Comparison of ENCODE assay signal across 24 mouse cellular contexts in the genomic region with DNA sequence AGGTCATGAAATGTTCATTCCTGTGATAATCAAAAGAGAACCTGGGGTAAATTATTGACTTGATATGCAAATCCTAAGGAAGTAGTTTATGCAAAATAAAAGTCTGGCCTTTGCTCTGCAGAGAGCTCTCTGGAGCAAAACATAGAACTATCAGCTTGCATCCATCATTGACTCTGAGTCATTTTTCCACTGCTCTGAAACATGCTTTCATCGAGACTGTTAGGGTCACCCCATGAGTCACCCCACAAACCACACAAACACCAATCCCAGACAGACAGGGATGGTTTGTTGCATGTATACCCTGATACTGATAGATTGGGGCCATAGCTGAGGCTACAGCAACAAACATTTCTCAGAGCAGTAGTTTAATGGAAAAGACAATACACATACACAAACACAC.
"Had no signal": no experiment of that assay in that cellular context is flagged by ENCODE, and none has a peak within 500 bp of the region (broad histone marks: within the 10 kb centered on the region; RNA-seq: fewer than 3 reads in every experiment).

No protein-coding gene starts in this region.

- H3K27me3 ChIP-seq: limb, embryonic 13.5 days; liver, embryonic 12.5 days; liver, embryonic 15.5 days; lung, embryonic 15.5 days; megakaryocyte, embryonic 14.5 days; midbrain, embryonic 13.5 days had no signal

- DNase-seq: kidney, adult 9 months; kidney, postnatal 14 days; layer of hippocampus, adult 9-11 months; liver; lung, adult 18-20 months; lung, postnatal 10 days; lung, postnatal 36 days; right cerebral cortex, adult 18-20 months; right cerebral cortex, postnatal 14 days; right cerebral cortex, postnatal 4 days; thymus, adult 2 months; thymus, postnatal 25 days had no signal

- H3K9ac ChIP-seq: limb, embryonic 13.5 days; liver, embryonic 12.5 days; liver, embryonic 15.5 days; lung, embryonic 15.5 days; midbrain, embryonic 13.5 days had no signal

- H3K27ac ChIP-seq: layer of hippocampus, adult 2 months; limb, embryonic 10.5 days; limb, embryonic 13.5 days; liver, embryonic 12.5 days; liver, embryonic 15.5 days; lung, embryonic 15.5 days; midbrain, embryonic 10.5 days; midbrain, embryonic 13.5 days; stomach, postnatal 0 days had no signal

- H3K36me3 ChIP-seq: limb, embryonic 10.5 days; limb, embryonic 13.5 days; liver, embryonic 12.5 days; liver, embryonic 15.5 days; lung, embryonic 15.5 days; midbrain, embryonic 10.5 days; midbrain, embryonic 13.5 days had no signal

- H3K9me3 ChIP-seq: limb, embryonic 10.5 days; limb, embryonic 13.5 days; liver, embryonic 12.5 days; liver, embryonic 15.5 days; lung, embryonic 15.5 days; megakaryocyte, embryonic 14.5 days; midbrain, embryonic 10.5 days; midbrain, embryonic 13.5 days had no signal

- ATAC-seq: intestine, postnatal 0 days; liver, embryonic 12.5 days; midbrain, embryonic 13.5 days; midbrain, embryonic 16.5 days had no signal

- H3K4me2 ChIP-seq: limb, embryonic 13.5 days; liver, embryonic 12.5 days; liver, embryonic 15.5 days; lung, embryonic 15.5 days; midbrain, embryonic 13.5 days had no signal

- H3K4me3 ChIP-seq: layer of hippocampus, adult 2 months; limb, embryonic 10.5 days; limb, embryonic 13.5 days; liver, embryonic 12.5 days; liver, embryonic 15.5 days; lung, embryonic 15.5 days; megakaryocyte, embryonic 14.5 days; midbrain, embryonic 10.5 days; midbrain, embryonic 13.5 days had no signal

- H3K4me1 ChIP-seq: limb, embryonic 10.5 days; limb, embryonic 13.5 days; liver, embryonic 12.5 days; liver, embryonic 15.5 days; lung, embryonic 15.5 days; megakaryocyte, embryonic 14.5 days; midbrain, embryonic 10.5 days; midbrain, embryonic 13.5 days had no signal
